Mouse (Mus musculus): ENCODE results near the gene Ncoa1.

The Ncoa1 gene

GRCm38 (mm10) chr12:4211174-4211573 lies 265.8 kb downstream of the Ncoa1 start:
- DNase-seq (ENCODE audit: low spot score) = no peak

DNA sequence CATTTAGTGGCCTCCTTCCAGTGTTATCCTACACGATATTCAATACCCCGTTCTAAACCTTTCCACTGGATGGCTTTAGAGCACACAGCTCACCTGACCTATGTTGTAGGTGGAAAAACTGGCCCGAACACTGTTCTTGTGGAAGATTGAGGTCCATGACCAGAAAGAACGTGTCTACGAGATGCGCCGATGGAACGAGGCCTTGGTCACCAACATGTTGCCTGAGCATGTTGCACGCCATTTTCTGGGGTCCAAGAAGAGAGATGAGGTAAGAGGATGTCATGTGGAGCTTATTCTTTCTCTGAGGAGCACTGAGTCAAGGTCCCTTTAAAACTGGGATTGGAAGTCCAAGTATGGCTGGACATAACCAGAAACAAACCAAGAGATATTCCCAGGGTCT lies 267.8 kb downstream of the Ncoa1 start:
- no peak for DNase-seq (ENCODE audit: low spot score)

DNA sequence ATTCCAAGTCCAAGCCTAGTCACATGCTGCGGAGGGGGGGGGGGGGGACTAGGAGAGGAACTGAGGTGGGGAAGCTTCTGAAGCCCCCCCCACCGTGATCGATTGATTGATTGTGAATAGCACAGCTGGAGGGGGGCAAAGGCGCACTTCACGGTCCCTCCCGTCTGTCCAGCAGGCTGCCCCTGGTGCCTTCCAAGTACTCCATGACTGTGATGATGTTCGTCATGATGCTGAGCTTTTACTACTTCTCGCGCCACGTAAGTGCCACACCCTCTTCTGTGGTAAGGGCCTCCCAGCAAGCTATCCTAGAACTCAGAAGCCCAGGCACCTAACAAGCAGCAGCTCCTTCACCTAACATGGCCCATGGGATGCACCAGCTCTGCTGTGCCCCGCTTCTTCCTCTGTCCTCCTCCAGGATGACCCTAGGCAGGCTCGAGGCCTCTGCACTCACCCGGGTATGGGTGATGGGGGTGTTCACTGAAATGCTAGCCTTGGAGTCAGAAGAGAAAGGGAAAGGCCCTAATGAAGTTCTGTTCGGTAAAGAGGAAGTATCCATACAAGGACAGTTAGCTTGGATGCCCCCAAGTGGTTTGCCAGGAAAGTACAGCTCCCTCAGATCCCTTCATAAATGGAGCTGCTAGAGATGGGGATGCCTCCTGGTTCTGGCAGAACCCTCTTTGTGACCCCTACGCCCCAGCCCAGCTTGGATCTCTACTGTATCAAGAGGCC lies 268.4 kb downstream of the Ncoa1 start:
- DNase-seq (ENCODE audit: low spot score) = no peak

DNA sequence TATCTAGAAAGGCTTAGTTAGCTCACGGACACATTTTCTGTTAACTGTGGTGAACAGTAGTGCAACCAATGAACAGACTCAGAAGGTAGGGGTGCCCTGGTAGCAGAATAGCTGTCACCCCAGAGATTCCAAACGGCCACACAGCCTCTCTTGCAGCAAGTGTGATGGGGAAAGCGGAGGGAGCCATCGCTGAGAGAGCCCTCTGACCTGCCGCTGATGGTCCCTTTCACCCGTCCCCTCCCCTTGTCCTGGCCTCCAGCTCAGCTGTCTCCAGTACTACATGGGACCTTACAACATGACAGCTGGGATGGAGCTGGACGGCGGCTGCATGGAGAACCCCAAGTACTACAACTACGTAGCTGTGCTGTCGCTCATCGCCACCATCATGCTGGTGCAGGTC lies 270.9 kb downstream of the Ncoa1 start:
- no peak for DNase-seq (ENCODE audit: low spot score)

- DNase-seq (ENCODE audit: low spot score) = no peak
Observed at GRCm38 (mm10) chr12:4202206-4202605, 274.8 kb downstream of the Ncoa1 start.

- DNase-seq (ENCODE audit: low spot score) = no peak
Observed at GRCm38 (mm10) chr12:4201454-4202200, 275.4 kb downstream of the Ncoa1 start.

GRCm38 (mm10) chr12:4199271-4199670 lies 277.7 kb downstream of the Ncoa1 start:
- DNase-seq (ENCODE audit: low spot score) = no peak

DNA sequence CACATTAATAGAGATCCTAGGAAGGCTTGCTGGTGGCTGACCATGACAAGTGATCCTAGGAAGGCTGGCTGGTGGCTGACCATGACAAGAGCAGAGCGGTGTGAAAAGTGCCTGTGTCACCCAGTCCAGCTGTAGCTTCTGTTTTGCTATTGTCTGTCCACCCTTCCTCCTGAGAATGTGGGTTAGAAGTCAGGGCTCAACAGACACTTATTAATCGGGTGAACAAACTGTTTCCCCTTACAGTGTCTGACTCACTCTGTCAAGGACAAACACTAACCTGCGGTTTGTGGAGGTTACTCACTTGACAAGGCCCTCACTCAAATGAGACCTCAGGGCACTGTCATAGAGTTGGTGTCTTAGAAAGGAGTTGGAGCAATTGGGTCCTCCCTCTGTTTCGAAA lies 278.3 kb downstream of the Ncoa1 start:
- no peak for DNase-seq (ENCODE audit: low spot score)

All from MN1 (cell line).